Mouse (Mus musculus): ENCODE results near the gene Slc9a9.

GRCm38 (mm10) chr9:94759904-94760303 is 90.2 kb downstream of the Slc9a9 start:
- TF ChIP-seq CTCF (IDR thresholded peaks at IDR 0.05; ENCODE audit: extremely low read depth, insufficient read depth, low read length) (no peak), POLR2A (IDR thresholded peaks at IDR 0.05; ENCODE audit: extremely low read depth, insufficient read depth, low read length) (no peak)
